Mouse (Mus musculus) adrenal gland, postnatal 14 days (tissue): Measurements from ENCODE around the gene Urgcp. TPM values are rescaled to one million over a fixed set of nuclear protein-coding genes. Genes with fewer than 3 reads are reported as not detected.
A peak's percentile ranks its signal among the peaks of the same experiment; 100 is the strongest.
"Not testable (repeated sequence)": the region's sequence is repeated elsewhere in the genome, so short reads cannot be mapped to it uniquely, and the experiment has no call there.

Experiments
- DNase-seq: peaks from one replicate; pipeline ENCODE4 v3.0.0; 2021; ENCODE audit warnings: mixed read lengths
- long read RNA-seq, 2 experiments: library from polyadenylated mRNA; stranded (forward); transcript quantifications; one replicate each; pipeline ENCODE4 v2.0.0; 2021
- total RNA-seq: library from RNA; stranded (reverse); gene quantifications from 2 replicates; pipeline ENCODE4 v1.2.3, GENCODE M21; 2021

Gene Urgcp
- 56.0 and 56.9 TPM in 2 replicates for total RNA-seq
- long read RNA-seq, experiment 1, full-length matches to known transcripts, result 44 of 72 reads
- long read RNA-seq, experiment 1, partial matches to known transcripts, result 3 of 72 reads
- long read RNA-seq, experiment 1, other reads (novel, unspliced or antisense), result 25 of 72 reads
- long read RNA-seq, experiment 2, full-length matches to known transcripts, result 52 of 79 reads
- long read RNA-seq, experiment 2, partial matches to known transcripts, result 2 of 79 reads
- long read RNA-seq, experiment 2, other reads (novel, unspliced or antisense), result 25 of 79 reads

DNA sequence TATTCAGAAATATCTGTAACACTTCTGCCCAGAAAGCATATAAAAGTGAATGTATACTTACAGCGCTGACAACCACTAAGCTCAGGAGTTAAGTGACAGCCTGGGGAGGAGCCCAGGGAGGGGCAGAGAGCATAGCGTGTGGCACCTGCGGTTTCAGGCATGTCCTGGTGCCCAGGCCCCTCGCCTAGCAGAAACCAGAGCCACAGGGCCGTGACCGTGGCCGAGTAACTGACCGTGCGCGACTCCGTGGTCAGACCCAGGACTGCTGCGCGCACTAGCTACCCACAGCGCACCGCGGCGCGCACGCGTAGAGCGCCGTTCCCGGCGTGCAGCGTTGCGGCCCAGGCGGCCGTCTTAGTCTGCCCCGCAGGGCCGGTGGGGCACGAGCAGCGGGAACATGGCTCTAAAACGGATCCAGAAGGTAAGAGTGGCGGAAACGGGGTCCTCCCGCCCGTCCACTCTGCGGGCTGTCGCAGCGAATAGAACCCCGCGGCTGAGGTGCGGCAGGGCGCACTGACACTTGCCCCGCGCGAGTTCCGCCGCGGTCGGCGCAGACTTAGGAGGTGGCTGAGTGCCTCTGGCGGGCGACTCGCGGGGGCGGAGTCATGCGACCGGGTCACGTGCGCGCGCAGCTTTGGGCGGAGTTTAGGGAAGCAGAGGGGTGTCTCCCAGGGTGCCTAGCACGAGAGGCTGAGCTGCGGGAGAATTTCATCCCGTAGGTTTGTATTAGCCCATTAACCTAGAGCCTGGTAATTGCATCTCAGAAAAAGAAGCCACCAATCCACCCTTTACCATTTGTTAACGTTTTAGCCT, at the start of gene Urgcp:
Urgcp (minus strand) TSS at position 557 of the 813 bp plus-strand sequence.
- DNase-seq, result peak; percentile 98

- not testable (repeated sequence) for DNase-seq
Observed at GRCm38 (mm10) chr11:5809487-5809886, 47.3 kb upstream of the Urgcp start.

DNA sequence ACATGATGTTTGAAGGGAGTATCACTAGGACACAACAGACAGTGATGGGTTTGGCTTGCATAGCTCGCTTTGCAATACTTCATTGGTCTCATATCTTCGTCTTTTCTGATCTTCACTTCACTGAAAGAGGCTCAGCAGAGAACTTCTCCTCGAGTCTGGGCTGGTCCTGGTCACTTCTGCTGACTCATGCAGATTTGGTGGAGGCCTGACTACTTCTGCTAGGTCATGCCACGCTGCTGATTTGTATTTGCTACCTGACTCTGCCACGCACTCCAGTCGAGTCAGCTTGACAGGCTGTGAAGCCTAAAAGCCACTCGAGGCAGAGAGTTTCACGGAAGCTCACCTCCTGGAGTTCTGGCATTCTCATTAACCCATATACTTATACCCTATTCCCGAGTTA, 45.8 kb upstream of the Urgcp start:
- DNase-seq, result no peak

DNA sequence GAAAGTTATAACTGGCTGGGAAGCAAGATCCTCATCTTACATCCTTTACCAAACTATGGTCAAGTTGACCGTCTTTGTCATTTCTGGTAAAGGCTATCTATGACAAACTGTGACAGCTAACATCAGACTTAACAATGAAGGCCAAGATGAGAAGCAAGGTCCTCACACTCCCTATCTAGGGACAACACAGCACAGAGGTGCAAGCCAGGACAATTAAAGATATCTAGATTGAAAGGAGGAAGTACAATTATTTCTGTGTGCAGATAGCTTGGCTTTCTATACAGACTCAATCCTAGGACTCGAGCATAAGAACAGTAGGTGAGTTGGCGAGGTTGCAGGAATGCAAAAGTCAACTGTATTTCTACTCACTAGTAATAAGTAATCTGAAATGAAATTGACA, 43.5 kb upstream of the Urgcp start:
- DNase-seq, result no peak

GRCm38 (mm10) chr11:5804174-5804573, 42.0 kb upstream of the Urgcp start:
- DNase-seq, result no peak

GRCm38 (mm10) chr11:5803551-5803981, 41.4 kb upstream of the Urgcp start, which contains the start of gene Pgam2:
Pgam2 (minus strand) TSS chr11:5803733.
- no peak for DNase-seq

DNA sequence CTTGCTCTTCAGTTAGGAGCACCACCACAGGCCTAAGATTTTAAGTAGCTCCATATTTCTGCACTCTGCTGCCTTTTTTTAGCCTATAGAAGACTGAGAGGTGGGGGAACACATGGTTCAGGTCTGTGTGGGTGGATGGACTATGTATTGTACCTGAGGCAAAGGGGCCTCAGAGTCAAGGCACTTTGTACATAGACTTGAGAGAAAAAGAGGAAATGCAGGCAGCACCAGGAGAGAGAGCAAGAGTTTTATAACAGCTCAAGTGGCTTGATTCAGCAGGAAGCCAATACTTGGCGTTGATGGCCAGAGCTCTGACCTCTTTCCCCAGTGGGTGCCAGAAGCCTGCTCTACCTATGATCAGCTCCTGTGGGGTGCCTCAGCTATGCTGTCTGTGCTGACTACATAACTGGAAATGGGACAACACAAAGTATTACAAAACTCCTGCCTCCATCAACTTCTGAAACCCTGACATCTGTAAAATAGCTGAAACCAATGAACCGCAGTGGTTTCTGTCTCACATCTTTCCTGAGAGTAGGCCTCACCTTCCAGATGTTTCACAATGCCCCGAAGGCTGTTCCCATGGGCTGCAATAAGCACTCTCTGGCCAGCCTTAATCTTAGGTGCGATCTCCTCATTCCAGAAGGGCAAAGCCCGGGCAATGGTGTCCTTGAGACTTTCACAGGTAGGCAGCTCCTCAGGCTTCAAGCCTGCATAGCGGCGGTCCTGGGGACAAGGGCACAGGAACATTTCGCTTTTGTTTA, 40.5 kb upstream of the Urgcp start:
- DNase-seq, result peak; percentile 17

DNA sequence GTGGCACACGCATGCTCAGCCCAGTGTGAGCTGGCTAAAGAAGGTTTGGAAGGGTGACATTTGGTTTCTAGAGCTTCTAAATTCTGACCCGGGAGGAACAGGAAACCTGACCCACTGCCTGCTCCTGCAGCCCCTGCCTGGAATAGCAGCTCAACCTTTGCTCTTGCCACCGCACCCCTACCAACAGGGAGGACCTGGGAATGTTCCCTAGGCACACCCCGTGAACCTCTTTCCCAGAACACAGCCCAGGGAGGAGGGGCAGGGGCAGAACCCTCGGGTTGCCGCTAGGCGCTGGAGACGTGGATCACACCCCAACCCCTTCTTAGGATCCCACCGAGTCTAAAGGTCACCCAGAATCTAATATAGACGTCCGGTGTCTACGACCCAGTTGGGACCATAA, 39.8 kb upstream of the Urgcp start:
- no peak for DNase-seq

GRCm38 (mm10) chr11:5801511-5801910, 39.3 kb upstream of the Urgcp start:
- no peak for DNase-seq

- peak; percentile 44 for DNase-seq
Observed at GRCm38 (mm10) chr11:5799621-5800490, 37.7 kb upstream of the Urgcp start.

GRCm38 (mm10) chr11:5797928-5798327, 35.8 kb upstream of the Urgcp start:
- DNase-seq, result no peak

DNA sequence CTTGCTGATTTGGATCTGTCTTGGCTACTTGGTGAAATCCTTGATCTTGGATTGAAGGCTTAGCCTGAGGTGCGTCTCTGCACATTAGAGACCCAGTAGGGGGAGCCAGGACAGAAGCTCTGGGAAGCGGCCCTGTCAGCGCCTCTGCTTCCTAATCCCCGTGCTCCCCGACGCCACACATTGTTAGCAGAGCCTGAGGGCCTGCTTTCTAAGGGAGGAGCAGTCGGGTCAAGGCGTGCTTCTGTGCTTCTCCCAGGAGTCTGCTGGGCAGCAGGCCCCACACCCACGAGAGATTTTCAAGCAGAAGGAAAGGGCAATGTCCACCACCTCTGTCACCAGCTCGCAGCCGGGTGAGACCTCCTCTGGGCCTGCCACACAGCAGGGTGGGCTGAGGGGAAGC, 35.2 kb upstream of the Urgcp start:
- DNase-seq, result no peak

- DNase-seq, result no peak
Observed at GRCm38 (mm10) chr11:5796939-5797338, 34.8 kb upstream of the Urgcp start.

DNA sequence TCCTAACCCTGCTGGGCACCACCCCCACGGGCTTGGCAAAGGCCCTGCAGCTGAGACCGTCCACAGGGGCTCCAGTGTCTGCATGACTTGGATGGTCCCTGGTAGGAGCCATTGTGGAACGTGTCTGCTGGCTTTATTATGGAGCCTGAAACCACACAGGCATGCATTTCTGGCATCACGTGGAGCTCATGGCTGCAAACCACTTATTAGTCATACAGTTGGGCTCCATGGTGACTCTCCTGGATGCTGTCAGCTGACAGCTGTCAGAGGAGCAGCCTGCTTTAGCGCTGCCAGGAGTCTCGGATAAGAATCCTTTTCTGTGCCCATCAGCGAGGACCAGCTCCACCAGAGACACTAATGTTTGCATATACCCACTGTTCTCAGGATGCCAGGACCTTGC, 33.5 kb upstream of the Urgcp start:
- DNase-seq, result peak; percentile 41

DNA sequence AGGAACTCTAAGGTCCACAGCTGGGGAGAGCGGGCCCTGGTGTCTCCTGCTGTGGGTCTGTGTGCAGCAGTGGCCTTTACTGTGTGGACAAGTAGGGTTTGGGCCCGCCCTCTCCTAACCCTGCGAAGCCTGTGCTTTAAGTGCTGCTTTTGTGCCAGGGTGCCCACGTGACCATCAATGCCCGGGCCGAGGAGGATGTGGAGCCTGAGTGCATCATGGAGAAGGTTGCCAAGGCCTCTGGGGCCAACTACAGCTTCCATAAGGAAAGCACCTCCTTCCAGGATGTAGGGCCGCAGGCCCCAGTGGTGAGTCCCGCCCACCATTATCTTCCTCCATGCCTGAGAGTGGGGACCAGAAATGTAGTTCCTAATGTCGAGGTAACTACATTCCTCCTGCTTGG, 33.1 kb upstream of the Urgcp start:
- no peak for DNase-seq

DNA sequence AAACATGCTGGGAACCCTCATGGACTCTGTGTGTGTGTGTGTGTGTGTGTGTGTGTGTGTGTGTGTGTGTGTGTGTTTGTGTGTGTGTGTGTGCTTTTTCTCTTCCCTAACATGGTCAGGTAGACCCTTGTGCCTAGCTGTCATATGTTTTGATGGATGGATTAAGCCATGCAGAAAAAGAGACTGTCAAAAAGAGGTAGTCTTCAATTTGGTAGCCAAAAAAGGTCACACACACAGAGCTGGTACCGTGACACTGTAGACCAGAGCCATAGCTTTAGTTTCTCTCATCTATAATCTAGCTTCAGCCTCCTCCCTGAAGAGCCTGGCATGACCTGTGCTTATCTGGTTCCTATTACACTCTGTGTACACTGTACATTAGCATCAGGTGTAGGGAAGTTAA, 28.3 kb upstream of the Urgcp start:
- DNase-seq, result no peak

DNA sequence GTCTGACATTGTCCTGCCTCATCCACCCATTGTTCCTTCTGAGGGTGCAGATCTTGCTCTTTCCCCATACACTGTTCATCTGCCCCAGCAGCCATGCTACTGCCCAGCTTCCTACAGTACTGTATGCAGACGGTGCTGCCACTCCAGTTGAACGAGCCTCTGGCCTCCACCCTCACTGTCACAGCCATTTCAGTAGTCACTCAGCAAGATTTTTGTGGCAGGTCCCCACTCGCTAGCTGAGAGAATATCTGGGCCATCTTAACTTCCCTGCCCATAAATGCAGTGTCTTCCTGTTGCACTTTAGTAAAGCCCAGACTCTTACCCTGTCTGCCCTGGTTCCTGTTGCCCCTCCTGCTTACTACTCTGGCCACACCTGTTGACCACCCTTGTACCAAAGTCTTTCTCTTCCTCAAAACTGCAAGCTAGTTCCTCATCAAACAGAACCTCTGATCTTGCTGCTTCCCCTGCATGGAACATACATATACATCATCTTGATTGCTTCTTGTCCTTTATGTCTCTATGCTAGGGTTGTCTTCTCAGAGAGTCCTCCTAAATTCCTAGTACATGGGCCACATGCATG, 27.7 kb upstream of the Urgcp start:
- DNase-seq, result no peak

- peak; percentile 62 for DNase-seq
Observed at GRCm38 (mm10) chr11:5789071-5789753, 27.0 kb upstream of the Urgcp start.

- DNase-seq, result peak; percentile 98
Observed at GRCm38 (mm10) chr11:5788056-5789014, 26.2 kb upstream of the Urgcp start, which contains the start of gene Dbnl. Dbnl (plus strand) TSS chr11:5788488.

GRCm38 (mm10) chr11:5787671-5788055, 25.5 kb upstream of the Urgcp start:
- DNase-seq, result no peak
